Mouse (Mus musculus): Measurements from ENCODE around the gene Cfap45.

GRCm38 (mm10) chr1:172515396-172515795 is 5.2 kb upstream of the Cfap45 start:
- no peak for TF ChIP-seq SIN3A (IDR thresholded peaks at IDR 0.05; ENCODE audit: low read length)
- no peak for TF ChIP-seq CHD2 (IDR thresholded peaks at IDR 0.05; ENCODE audit: low read length)
- no peak for TF ChIP-seq CTCF (IDR thresholded peaks at IDR 0.05 in 2 of 3, conservative IDR thresholded peaks at IDR 0.05 in 1 of 3; ENCODE audit: control insufficient read depth in 1 of 3, insufficient read depth in 1 of 3, low read depth in 2 of 3, low read length in 3 of 3, poor library complexity in 1 of 3, severe bottlenecking in 1 of 3)
- TF ChIP-seq GATA1 (IDR thresholded peaks at IDR 0.05; ENCODE audit: low read depth, low read length) = no peak
